Mouse (Mus musculus) forebrain, embryonic 13.5 days (tissue): ENCODE measurements around the gene Spg21. TPM values are rescaled to one million over a fixed set of nuclear protein-coding genes. Genes with fewer than 3 reads are reported as not detected.

Experiments
- ATAC-seq: fragments of 200-750 bp; cut with Nextera tagmentation; 2 replicates; pipeline ENCODE4 v1.8.0; 2017
- H3K27ac ChIP-seq: fragments of 300-500 bp; sonication (generic); 2 replicates; pipeline ENCODE4 v1.5.1; 2015; ENCODE audit warnings: inconsistent platforms, mild to moderate bottlenecking, moderate library complexity
- H3K27me3 ChIP-seq: fragments of 300-500 bp; sonication (generic); 2 replicates; pipeline ENCODE4 v1.6.1; 2015; ENCODE audit warnings: mild to moderate bottlenecking, inconsistent platforms
- H3K36me3 ChIP-seq: fragments of 300-500 bp; sonication (generic); 2 replicates; pipeline ENCODE4 v1.6.1; 2015; ENCODE audit warnings: mild to moderate bottlenecking, inconsistent platforms; ENCODE audit not compliant: poor library complexity, severe bottlenecking
- H3K4me1 ChIP-seq: fragments of 300-500 bp; sonication (generic); 2 replicates; pipeline ENCODE4 v1.6.1; 2015; ENCODE audit warnings: inconsistent platforms
- H3K4me2 ChIP-seq: fragments of 300-500 bp; sonication (generic); 2 replicates; pipeline ENCODE4 v1.6.1; 2015; ENCODE audit warnings: inconsistent platforms, mild to moderate bottlenecking, moderate library complexity
- H3K4me3 ChIP-seq: fragments of 300-500 bp; sonication (generic); 2 replicates; pipeline ENCODE4 v1.5.1; 2015; ENCODE audit warnings: mild to moderate bottlenecking, inconsistent platforms
- H3K9ac ChIP-seq: fragments of 300-500 bp; sonication (generic); 2 replicates; pipeline ENCODE4 v1.6.1; 2015; ENCODE audit warnings: mild to moderate bottlenecking, inconsistent platforms
- H3K9me3 ChIP-seq: fragments of 300-500 bp; sonication (generic); replicated peaks from 2 replicates; pipeline ENCODE4 v1.6.1; 2016; ENCODE audit warnings: inconsistent platforms
- WGBS: fragments of 180-500 bp; shearing (Covaris S2); methylation state at CpG from one replicate; pipeline ENCODE4 v1.1.7; 2015; 5-methylcytosine and 5-hydroxymethylcytosine counted together
- polyA plus RNA-seq: library from polyadenylated mRNA; unstranded; fragments of >200 nt; fragmentation: Nextera tagmentation; extraction: Ambion mirVana; gene quantifications from 2 replicates; pipeline ENCODE4 v1.2.1, GENCODE M21; 2015

The Spg21 gene
- polyA plus RNA-seq, result 129 and 134 TPM in 2 replicates

DNA sequence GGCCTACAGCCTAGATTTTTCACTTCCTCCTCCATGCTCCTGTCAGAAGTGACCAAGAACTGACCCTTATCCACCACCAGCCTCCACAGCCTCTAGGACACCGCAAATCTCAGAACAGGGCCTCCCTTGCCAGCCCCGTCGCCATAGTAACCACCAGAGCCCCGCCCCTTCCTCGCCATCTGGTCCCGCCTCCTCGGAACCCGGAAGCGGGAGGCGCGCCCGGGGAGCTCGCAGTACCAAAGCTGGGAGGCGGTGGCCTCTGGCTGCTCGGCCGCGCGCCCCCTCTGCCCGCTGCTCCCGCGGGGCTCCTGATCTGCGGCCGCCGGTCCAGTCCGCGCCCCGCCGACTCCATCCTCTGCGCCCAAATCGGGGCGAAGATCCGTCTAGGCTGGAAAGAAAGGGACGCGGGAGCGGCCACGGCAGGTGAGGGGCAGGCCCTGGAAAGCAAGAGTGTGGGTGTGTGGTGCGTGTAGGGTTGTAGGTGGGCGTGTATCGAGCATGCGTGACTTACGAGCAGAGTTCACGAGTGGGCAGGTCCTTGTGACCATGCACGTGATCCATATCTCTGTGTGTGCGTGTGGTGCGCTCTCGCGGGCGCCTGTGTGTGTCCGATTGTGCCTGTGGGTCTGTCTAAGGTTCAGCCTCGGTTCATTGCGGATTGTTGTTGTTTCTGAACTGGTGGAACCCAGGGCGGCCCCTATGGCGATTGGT, at the start of gene Spg21:
Gene Spg21, plus strand, starts transcription at position 216 of the 711 bp plus-strand sequence.
- ATAC-seq, result peak; percentile 97
- under 1% methylated on average over 49 of the region's 53 CpGs for WGBS
- H3K27ac ChIP-seq, result peak within 1 kb of the TSS; percentile 77
- H3K4me2 ChIP-seq, result peak within 1 kb of the TSS; percentile 71
- peaks cover 24% of the 10 kb centered on the region for H3K4me1 ChIP-seq
- H3K4me3 ChIP-seq, result peak within 1 kb of the TSS; percentile 86
- peaks cover 11% of the 10 kb centered on the region for H3K36me3 ChIP-seq
- peak within 1 kb of the TSS; percentile 86 for H3K9ac ChIP-seq
- H3K27me3 ChIP-seq, result no peaks in the 10 kb centered on the region
- H3K9me3 ChIP-seq, result no peaks in the 10 kb centered on the region

DNA sequence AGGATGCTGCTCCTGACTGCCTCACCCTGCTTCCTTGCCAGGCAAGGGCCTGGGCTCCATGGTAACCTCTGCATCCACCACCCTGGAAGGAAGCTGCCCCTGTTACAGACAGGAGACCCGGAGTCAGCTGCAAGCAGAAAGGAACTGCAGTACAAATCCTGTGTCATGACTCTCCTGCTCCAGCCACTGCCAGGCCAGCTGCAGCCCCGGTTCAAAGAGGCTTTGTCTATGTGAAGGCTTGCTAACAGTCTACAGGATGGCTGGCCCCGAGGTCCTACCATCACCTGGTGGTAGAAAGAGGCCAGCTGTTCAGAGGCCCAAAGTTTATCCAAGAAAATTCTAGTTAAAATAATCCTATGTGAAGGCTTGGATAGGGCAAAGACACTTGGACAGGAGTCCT, 49.4 kb upstream of the Spg21 start:
- Histone ChIP-seq H3K9me3 (no peaks in the 10 kb centered on the region), H3K36me3 (no peaks in the 10 kb centered on the region), H3K4me1 (no peaks in the 10 kb centered on the region), H3K4me2 (no peak overlapping the region), H3K27ac (no peak overlapping the region), H3K27me3 (no peaks in the 10 kb centered on the region), H3K9ac (no peak overlapping the region), H3K4me3 (no peak overlapping the region)
- ATAC-seq, result no peak
- WGBS, result 72% methylated on average over 3 of the region's 3 CpGs

DNA sequence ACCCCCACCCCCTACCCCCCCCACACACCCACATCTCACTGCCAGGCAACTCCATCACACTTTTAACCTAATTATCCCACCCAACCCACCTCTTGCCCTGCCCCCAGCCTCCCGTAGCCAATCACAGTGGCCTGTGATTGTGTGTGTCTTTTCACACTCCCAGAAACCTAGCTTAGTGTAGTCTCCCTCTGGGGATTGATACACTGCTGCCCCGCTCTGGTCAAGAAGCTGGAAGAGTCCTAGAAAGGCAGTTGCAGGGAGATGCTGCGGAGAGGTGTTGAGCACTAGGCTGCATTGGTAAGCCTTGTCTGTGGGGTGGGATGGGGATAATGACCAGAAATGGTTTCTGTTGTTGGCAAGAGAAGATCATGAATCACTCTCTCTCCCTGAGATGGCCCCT, 43.0 kb upstream of the Spg21 start:
- 42% methylated on average over 3 of the region's 3 CpGs for WGBS
- H3K27ac ChIP-seq, result no peak overlapping the region
- H3K27me3 ChIP-seq, result no peaks in the 10 kb centered on the region
- no peak overlapping the region for H3K4me2 ChIP-seq
- H3K9ac ChIP-seq, result no peak overlapping the region
- no peaks in the 10 kb centered on the region for H3K36me3 ChIP-seq
- no peak overlapping the region for H3K4me3 ChIP-seq
- no peaks in the 10 kb centered on the region for H3K9me3 ChIP-seq
- no peaks in the 10 kb centered on the region for H3K4me1 ChIP-seq
- ATAC-seq, result no peak

DNA sequence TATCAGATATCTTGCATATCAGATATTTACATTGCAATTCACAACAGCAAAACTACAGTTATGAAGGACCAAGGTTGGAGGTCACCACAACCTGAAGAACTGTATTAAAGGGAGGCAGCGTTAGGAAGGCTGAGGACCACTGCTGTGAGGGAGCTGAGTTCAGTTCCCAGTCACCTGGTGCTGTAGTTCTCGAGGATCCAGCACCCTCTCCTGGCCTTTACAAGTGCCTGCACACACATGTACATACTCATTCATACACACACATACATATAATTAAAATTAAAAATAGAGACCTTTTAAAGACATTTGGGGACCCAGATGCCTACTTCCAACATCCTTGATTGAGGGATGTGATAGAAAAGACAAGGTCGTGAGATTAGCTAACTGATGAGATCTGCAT, 41.1 kb upstream of the Spg21 start:
- ATAC-seq, result no peak
- no peaks in the 10 kb centered on the region for H3K4me1 ChIP-seq
- H3K4me2 ChIP-seq, result no peak overlapping the region
- WGBS, result 72% methylated on average over 3 of the region's 3 CpGs
- no peaks in the 10 kb centered on the region for H3K27me3 ChIP-seq
- no peak overlapping the region for H3K9ac ChIP-seq
- no peaks in the 10 kb centered on the region for H3K36me3 ChIP-seq
- H3K27ac ChIP-seq, result no peak overlapping the region
- H3K4me3 ChIP-seq, result no peak overlapping the region
- H3K9me3 ChIP-seq, result no peaks in the 10 kb centered on the region

DNA sequence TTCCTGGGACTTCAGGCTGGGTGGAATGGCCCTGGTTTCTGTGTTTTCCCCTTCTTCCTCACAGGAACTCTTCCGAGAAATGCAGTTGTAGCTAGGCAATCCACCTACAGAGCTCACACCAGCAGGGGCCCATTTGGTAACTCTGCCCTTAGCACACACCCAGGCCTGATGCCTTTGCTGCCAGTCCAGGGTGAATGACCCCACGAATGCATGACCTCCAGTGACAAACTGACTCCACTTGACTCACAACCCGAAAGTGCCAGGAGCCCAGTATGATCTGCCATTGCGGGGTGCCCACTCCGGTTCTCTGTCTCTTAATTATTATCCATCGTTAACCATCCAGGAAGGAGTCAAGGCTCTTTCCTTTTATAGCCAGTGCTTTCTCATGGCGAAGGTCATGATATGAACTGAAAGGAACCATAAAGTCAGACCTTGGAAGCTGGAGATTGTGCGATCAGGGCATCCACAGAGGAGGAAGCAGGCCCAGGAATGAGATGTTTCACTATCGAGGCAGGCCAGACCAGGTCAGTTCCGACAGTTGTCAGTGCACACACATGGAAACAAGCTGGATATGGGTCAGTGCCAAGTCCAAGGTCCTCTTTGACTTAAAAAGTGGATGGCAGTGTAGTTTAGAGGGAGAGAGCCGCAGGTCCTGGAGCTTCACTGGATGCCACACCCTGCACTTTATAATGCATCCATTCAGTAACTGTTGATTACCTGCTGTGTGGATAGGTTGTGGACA, 37.8 kb upstream of the Spg21 start, which contains the start of gene Slc51b:
Gene Slc51b, minus strand, starts transcription at position 196 of the 742 bp plus-strand sequence.
- Histone ChIP-seq H3K4me2 (no peak within 1 kb of the TSS), H3K27me3 (no peaks in the 10 kb centered on the region), H3K27ac (no peak within 1 kb of the TSS), H3K4me3 (no peak within 1 kb of the TSS), H3K9me3 (no peaks in the 10 kb centered on the region), H3K4me1 (no peaks in the 10 kb centered on the region), H3K36me3 (no peaks in the 10 kb centered on the region), H3K9ac (no peak within 1 kb of the TSS)
- 79% methylated on average over 11 of the region's 11 CpGs for WGBS
- ATAC-seq, result no peak

DNA sequence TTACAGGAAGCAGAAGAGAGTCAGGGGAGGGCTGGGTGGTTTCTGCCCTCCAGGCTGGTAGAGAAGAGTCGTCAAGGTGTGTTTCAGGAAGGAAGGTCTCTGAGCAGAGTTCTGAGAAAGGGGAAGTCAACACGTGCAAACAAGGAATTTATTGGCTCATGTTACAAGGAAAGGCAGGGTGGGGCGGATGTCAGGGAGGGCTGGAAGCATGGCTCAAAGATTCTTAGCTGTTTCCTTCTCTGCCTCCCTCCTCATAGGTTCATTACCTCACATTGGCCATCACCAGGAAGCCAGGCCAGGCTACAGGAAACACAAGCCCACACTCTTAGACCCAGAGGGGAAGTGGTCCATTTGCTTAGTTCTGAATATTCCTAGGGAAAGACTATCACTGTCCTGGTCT, 36.4 kb upstream of the Spg21 start:
- Histone ChIP-seq H3K9me3 (no peaks in the 10 kb centered on the region), H3K4me3 (no peak overlapping the region), H3K4me2 (no peak overlapping the region), H3K9ac (no peak overlapping the region), H3K27me3 (no peaks in the 10 kb centered on the region), H3K36me3 (no peaks in the 10 kb centered on the region), H3K4me1 (no peaks in the 10 kb centered on the region), H3K27ac (no peak overlapping the region)
- WGBS, result 57% methylated on average over 3 of the region's 3 CpGs
- no peak for ATAC-seq

DNA sequence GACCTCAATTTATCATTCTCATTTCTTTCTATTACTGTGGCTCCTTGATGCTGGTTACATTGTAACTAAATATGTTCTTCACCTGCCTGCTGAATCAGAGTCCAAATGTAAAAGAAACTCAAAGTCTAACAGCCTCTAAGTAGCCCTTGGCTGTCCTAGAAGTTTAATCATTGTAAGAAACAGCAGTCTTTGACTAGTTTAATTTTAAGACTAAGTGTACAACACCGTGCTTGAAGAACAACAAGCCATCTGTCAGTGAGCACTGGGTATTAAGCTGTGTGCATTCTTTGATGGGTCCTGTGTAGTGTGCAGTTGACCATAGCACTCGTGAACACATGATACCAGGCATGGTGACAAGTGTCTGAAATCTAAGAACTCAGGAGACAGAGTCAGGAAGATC, 33.2 kb upstream of the Spg21 start:
- no peak overlapping the region for H3K4me2 ChIP-seq
- no peak for ATAC-seq
- H3K9me3 ChIP-seq, result no peaks in the 10 kb centered on the region
- WGBS, result 78% methylated on average over 2 of the region's 2 CpGs
- no peak overlapping the region for H3K4me3 ChIP-seq
- H3K27me3 ChIP-seq, result no peaks in the 10 kb centered on the region
- no peaks in the 10 kb centered on the region for H3K4me1 ChIP-seq
- H3K36me3 ChIP-seq, result no peaks in the 10 kb centered on the region
- H3K27ac ChIP-seq, result no peak overlapping the region
- H3K9ac ChIP-seq, result no peak overlapping the region

DNA sequence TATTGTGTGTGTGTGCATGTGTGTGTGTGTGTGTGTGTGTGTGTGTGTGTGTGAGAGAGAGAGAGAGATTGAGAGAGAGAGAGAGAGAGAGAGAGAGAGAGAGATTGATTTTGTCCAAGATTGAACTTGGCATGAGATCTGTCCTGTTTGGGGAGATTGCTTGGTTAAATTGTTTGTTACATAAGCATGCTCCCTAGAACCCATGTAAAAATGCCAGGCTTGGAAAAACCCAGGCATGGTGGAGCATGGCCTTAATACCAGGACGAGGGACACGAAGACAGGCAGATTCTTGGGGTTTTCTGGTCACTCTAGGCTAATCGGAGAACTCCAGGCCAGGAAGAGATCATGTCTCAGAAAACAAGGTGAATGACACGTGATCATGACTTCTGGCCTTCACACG, 32.7 kb upstream of the Spg21 start:
- WGBS, result 89% methylated on average over 5 of the region's 5 CpGs

DNA sequence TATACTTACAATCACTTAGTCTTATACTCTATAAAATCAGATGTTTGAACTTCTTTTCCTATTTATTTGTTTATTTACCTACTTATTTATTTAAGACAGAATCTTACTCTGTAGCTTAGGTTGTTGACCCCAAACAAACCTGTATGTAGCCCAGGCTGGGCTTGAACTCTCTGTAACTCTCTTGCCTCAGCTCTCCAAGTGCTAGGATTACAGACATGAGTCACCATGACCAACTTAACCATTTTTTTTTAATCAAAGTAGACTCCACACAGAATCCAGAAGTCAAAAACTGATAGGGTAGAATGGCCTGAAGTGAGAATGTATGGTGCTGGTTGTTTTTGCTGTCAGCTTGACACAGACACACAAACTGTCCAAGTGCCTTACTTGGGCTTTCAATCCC, 30.3 kb upstream of the Spg21 start:
- ATAC-seq, result no peak
- Histone ChIP-seq H3K9ac (no peak overlapping the region), H3K4me3 (no peak overlapping the region), H3K4me2 (no peak overlapping the region), H3K36me3 (no peaks in the 10 kb centered on the region), H3K27me3 (no peaks in the 10 kb centered on the region), H3K9me3 (no peaks in the 10 kb centered on the region), H3K4me1 (no peaks in the 10 kb centered on the region), H3K27ac (no peak overlapping the region)

More for the DNA sequence above, 32.7 kb upstream of the Spg21 start:
- ATAC-seq, result no peak
- Histone ChIP-seq H3K9me3 (no peaks in the 10 kb centered on the region), H3K9ac (no peak overlapping the region), H3K4me1 (no peaks in the 10 kb centered on the region), H3K27me3 (no peaks in the 10 kb centered on the region), H3K4me2 (no peak overlapping the region), H3K36me3 (no peaks in the 10 kb centered on the region), H3K4me3 (no peak overlapping the region), H3K27ac (no peak overlapping the region)

DNA sequence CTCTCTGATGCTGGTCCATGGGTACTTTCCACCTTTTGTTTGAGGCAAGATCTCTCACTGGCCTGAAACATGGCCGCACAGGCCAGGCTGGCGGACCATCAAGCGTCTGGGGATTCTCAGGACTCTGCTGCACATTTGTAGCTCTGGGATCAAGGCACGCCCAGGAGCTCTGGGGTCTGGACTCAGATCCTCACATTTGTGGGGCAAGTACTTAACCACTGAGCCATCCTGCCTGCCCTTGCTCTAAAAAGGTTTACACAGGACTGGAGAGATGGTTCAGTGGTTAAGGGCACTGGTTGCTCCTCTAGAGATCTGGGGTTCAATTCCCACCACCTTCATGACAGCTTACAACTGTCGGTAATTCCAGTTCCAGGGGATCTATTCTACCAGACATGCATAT, 29.8 kb upstream of the Spg21 start:
- Histone ChIP-seq H3K9ac (no peak overlapping the region), H3K27ac (no peak overlapping the region; the same call in 1 of the 2 replicates), H3K9me3 (no peaks in the 10 kb centered on the region), H3K4me1 (no peaks in the 10 kb centered on the region; the same call in 1 of the 2 replicates), H3K36me3 (no peaks in the 10 kb centered on the region), H3K27me3 (no peaks in the 10 kb centered on the region), H3K4me2 (no peak overlapping the region), H3K4me3 (no peak overlapping the region)
- WGBS, result 87% methylated on average over 5 of the region's 5 CpGs
- ATAC-seq, result no peak

DNA sequence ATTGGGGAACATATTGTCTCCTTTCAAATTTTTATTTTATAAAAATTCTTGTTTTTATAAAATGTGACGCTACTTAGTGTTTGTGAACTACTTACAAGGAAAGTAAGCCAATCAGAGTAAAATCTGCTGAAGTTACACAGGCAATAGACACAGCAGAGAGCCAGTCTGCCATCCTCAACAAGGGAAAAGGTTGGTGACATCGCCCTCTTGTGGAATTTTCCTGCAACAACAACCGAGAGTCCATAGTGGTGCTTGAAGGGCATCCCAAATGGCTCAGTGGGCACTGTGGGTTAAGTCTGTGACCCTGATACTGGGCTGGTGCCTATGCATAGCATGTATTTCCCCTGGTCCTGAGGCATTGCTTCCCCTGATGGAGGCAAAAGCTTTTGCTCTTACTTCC, 28.5 kb upstream of the Spg21 start:
- H3K4me1 ChIP-seq, result peaks cover 10% of the 10 kb centered on the region
- no peaks in the 10 kb centered on the region for H3K9me3 ChIP-seq
- no peak overlapping the region for H3K27ac ChIP-seq
- WGBS, result 2% methylated on average over 3 of the region's 3 CpGs
- no peak overlapping the region for H3K4me3 ChIP-seq
- ATAC-seq, result peak; percentile 50
- no peaks in the 10 kb centered on the region for H3K36me3 ChIP-seq
- no peaks in the 10 kb centered on the region for H3K27me3 ChIP-seq
- no peak overlapping the region for H3K9ac ChIP-seq
- H3K4me2 ChIP-seq, result no peak overlapping the region

DNA sequence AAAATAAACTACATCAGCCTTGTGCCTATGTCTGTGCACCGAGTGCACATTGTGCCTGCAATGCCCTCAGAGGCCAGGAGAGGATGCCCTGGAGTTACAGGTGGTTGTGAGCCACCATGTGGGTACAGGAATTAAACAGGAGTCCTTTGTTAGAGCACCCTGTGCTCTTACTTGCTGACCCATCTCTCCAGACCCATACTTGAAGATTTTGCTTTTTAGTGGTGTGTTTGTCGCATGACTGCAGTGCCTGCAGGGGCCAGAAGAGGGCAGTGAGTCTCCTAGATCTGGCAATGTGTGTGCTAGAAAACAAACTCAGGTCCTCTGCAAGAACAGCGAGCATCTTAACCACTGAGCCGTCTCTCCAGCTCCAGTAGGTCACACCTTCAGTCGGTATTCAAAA, 26.6 kb upstream of the Spg21 start:
- H3K27me3 ChIP-seq, result no peaks in the 10 kb centered on the region
- peaks cover 10% of the 10 kb centered on the region for H3K4me1 ChIP-seq
- no peak overlapping the region for H3K27ac ChIP-seq
- no peak overlapping the region for H3K9ac ChIP-seq
- no peak overlapping the region for H3K4me3 ChIP-seq
- no peaks in the 10 kb centered on the region for H3K9me3 ChIP-seq
- ATAC-seq, result no peak
- no peak overlapping the region for H3K4me2 ChIP-seq
- WGBS, result 68% methylated on average over 5 of the region's 5 CpGs
- H3K36me3 ChIP-seq, result peaks cover 10% of the 10 kb centered on the region; the same call in 1 of the 2 replicates
